Mouse (Mus musculus): ENCODE results near the gene Krt24.

GRCm38 (mm10) chr11:99249115-99249514, 35.9 kb downstream of the Krt24 start:
- TF ChIP-seq CHD2 (IDR thresholded peaks at IDR 0.05; ENCODE audit: low read depth, low read length) (no peak), ZC3H11A (IDR thresholded peaks at IDR 0.05; ENCODE audit: borderline replicate concordance, low read depth, low read length) (no peak), MAFK (IDR thresholded peaks at IDR 0.05; ENCODE audit: insufficient read depth, low read depth, low read length) (no peak), HCFC1 (IDR thresholded peaks at IDR 0.05; ENCODE audit: borderline replicate concordance, insufficient read depth, low read length) (no peak), ZNF384 (IDR thresholded peaks at IDR 0.05; ENCODE audit: low read depth, low read length) (no peak)

All from ES-E14 (cell line).